Mouse (Mus musculus) thymus, adult 18-20 months (tissue): ENCODE data around the gene Psg29.
A peak's percentile ranks its signal among the peaks of the same experiment; 100 is the strongest.

ENCODE experiments used
- DNase-seq, 2 experiments: peaks; one replicate each; pipeline ENCODE4 v3.0.0; 2022; ENCODE audit warnings: mixed read lengths in 2 of 2

Gene Psg29

GRCm38 (mm10) chr7:17203177-17203576, at the start of gene Psg29:
Psg29 (plus strand) TSS chr7:17203477.
- DNase-seq, result no peak

- DNase-seq, result peak in 1 of 2 experiments; percentile 7
These were observed 47.6 kb upstream of the Psg29 start for GRCm38 (mm10) chr7:17155634-17156033.

GRCm38 (mm10) chr7:17156885-17157677, 46.2 kb upstream of the Psg29 start:
- no peak for DNase-seq

- DNase-seq, result no peak
These were observed 44.3 kb upstream of the Psg29 start for GRCm38 (mm10) chr7:17159011-17159410.

GRCm38 (mm10) chr7:17171827-17172226, 31.4 kb upstream of the Psg29 start:
- no peak for DNase-seq

GRCm38 (mm10) chr7:17205530-17206184, 2.4 kb downstream of the Psg29 start:
- DNase-seq, result no peak
